ENCODE assay signal across 24 mouse cellular contexts in the genomic region with DNA sequence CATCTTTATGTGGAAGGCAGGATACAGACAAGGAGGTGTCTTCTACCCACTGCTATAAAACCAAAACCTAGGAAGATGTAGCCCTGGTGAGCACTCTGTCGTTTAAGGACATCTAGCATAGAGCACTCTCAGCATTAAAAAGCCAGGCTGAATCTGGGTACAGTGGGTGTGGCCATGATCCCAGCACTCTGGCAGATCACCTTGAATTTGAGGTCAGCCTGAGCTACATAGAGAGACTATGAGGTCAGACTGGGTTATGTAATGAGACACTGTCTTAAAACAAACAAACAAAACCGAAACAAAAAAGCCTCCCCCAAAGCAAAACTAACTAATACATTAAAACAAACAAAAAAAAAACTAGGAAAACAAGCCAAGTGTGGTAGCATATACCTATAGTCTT.
DNase-seq lines count a peak whose midpoint lies in the region; ATAC-seq and TF ChIP-seq lines count a peak whose summit lies in the region.
"Had no signal": no experiment of that assay in that cellular context is flagged by ENCODE, and none has a peak within 500 bp of the region (broad histone marks: within the 10 kb centered on the region; RNA-seq: fewer than 3 reads in every experiment).

No protein-coding gene starts in this region.

- no peak overlapping the region for H3K4me2 ChIP-seq in liver, embryonic 11.5 days
- H3K4me2 ChIP-seq: embryonic facial prominence, embryonic 15.5 days; forebrain, embryonic 15.5 days; heart, embryonic 13.5 days; hindbrain, embryonic 12.5 days had no signal

- WGBS in liver, adult 2 months = 35% methylated on average over 2 of the region's 2 CpGs
- WGBS in liver, embryonic 11.5 days = 75% methylated on average over 2 of the region's 2 CpGs

- no peak for ATAC-seq in liver, embryonic 11.5 days (replicated peaks; ENCODE audit: low FRiP score)
- ATAC-seq: CD4-positive, CD25-positive, alpha-beta regulatory T cell, adult 4 months; forebrain, embryonic 15.5 days; hindbrain, embryonic 16.5 days; inflammation-experienced regulatory T-cells, adult 6 months; intestine, postnatal 0 days; Patski had no signal

- TF ChIP-seq POLR2A in liver, adult 2 months (IDR thresholded peaks at IDR 0.05; ENCODE audit: extremely low read depth, insufficient read depth, low read length) = no peak

- no peaks in the 10 kb centered on the region for H3K9me3 ChIP-seq in liver, embryonic 11.5 days (ENCODE audit: control insufficient read depth, low read length)
- H3K9me3 ChIP-seq: embryonic facial prominence, embryonic 15.5 days; forebrain, embryonic 10.5 days; forebrain, embryonic 15.5 days; heart, embryonic 13.5 days; hindbrain, embryonic 12.5 days had no signal

- no peaks in the 10 kb centered on the region for H3K79me2 ChIP-seq in liver, adult 2 months (ENCODE audit: control insufficient read depth, insufficient read depth, low read length)

- no peak overlapping the region for H3K4me3 ChIP-seq in liver, adult 2 months (ENCODE audit: insufficient read depth, low read depth, low read length)
- no peak overlapping the region for H3K4me3 ChIP-seq in liver, embryonic 11.5 days (ENCODE audit: low read depth, low read length)
- no peak overlapping the region for H3K4me3 ChIP-seq in layer of hippocampus, adult 2 months
- H3K4me3 ChIP-seq: embryonic facial prominence, embryonic 15.5 days; erythroblast, embryonic 14.5 days; forebrain, embryonic 10.5 days; forebrain, embryonic 15.5 days; heart, embryonic 13.5 days; hindbrain, embryonic 12.5 days had no signal

- no peak for TF ChIP-seq CTCF in liver, adult 2 months (IDR thresholded peaks at IDR 0.05; ENCODE audit: low read depth, low read length)
- no peak for TF ChIP-seq CTCF in layer of hippocampus, adult 2 months (conservative IDR thresholded peaks at IDR 0.05)

- H3K27me3 ChIP-seq in liver, adult 2 months (ENCODE audit: control insufficient read depth, insufficient read depth, low read length) = no peaks in the 10 kb centered on the region
- H3K27me3 ChIP-seq in liver, embryonic 11.5 days (replicated peaks; ENCODE audit: control insufficient read depth, insufficient read depth, low read length) = no peaks in the 10 kb centered on the region
- H3K27me3 ChIP-seq: embryonic facial prominence, embryonic 15.5 days; forebrain, embryonic 15.5 days; hindbrain, embryonic 12.5 days; Patski had no signal

- DNase-seq in adrenal gland, adult (ENCODE audit: inconsistent age in 2 of 2, low spot score in 1 of 2) = peak; percentile 29 to 75
- DNase-seq in adrenal gland, postnatal 25 days = no peak
- peak; percentile 10 for DNase-seq in cerebellum, adult 11-12 months
- no peak for DNase-seq in cerebellum, postnatal 4 days (ENCODE audit: low spot score in 2 of 2)
- DNase-seq in liver, adult 2 months (ENCODE audit: extremely low read depth, low read depth, low spot score) = peak; percentile 57
- DNase-seq in liver, embryonic 11.5 days (ENCODE audit: low spot score) = no peak
- no peak for DNase-seq in layer of hippocampus, adult 2 months (ENCODE audit: low spot score in 2 of 2)
- DNase-seq: B cell, adult 2 months; cerebellum, adult 8-10 months; gastrocnemius, postnatal 36 days; heart, adult 11 months; heart, postnatal 36 days; kidney, adult 8-10 months had no signal

- 0 out of 2 replicates have a peak, but pooled peaks cover 2% of the 10 kb centered on the region for H3K4me1 ChIP-seq in liver, adult 2 months (ENCODE audit: control insufficient read depth, insufficient read depth, low read length)
- H3K4me1 ChIP-seq in liver, embryonic 11.5 days (replicated peaks; ENCODE audit: control insufficient read depth, insufficient read depth, low read length) = no peaks in the 10 kb centered on the region

- no peak overlapping the region for H3K27ac ChIP-seq in liver, adult 2 months (replicated peaks; ENCODE audit: insufficient read depth, low read depth, low read length)
- H3K27ac ChIP-seq in liver, embryonic 11.5 days (ENCODE audit: low read depth, low read length) = no peak overlapping the region
- H3K27ac ChIP-seq in layer of hippocampus, adult 2 months = no peak overlapping the region
- H3K27ac ChIP-seq: embryonic facial prominence, embryonic 15.5 days; forebrain, embryonic 10.5 days; forebrain, embryonic 15.5 days; heart, embryonic 13.5 days; hindbrain, embryonic 12.5 days had no signal

- no peaks in the 10 kb centered on the region for H3K36me3 ChIP-seq in liver, adult 2 months (ENCODE audit: control insufficient read depth, insufficient read depth, low read length)
- no peaks in the 10 kb centered on the region for H3K36me3 ChIP-seq in liver, embryonic 11.5 days (ENCODE audit: control insufficient read depth, insufficient read depth, low read length)
- H3K36me3 ChIP-seq: embryonic facial prominence, embryonic 15.5 days; forebrain, embryonic 10.5 days; forebrain, embryonic 15.5 days; heart, embryonic 13.5 days; hindbrain, embryonic 12.5 days had no signal

- H3K9ac ChIP-seq in liver, adult 2 months (ENCODE audit: low read depth, low read length) = no peak overlapping the region
- no peak overlapping the region for H3K9ac ChIP-seq in liver, embryonic 11.5 days (ENCODE audit: low read depth, low read length)
- H3K9ac ChIP-seq: embryonic facial prominence, embryonic 15.5 days; forebrain, embryonic 15.5 days; heart, embryonic 13.5 days; hindbrain, embryonic 12.5 days had no signal

Comparison
In these comparisons a context has a peak if more than half of its experiments do, and no peak if none do; other contexts are left out.
1. DNase-seq: peak in adrenal gland, adult (2 of 2), cerebellum, adult 11-12 months (single experiment) and liver, adult 2 months (single experiment); none in adrenal gland, postnatal 25 days (single experiment), cerebellum, postnatal 4 days (0 of 2), liver, embryonic 11.5 days (single experiment) and layer of hippocampus, adult 2 months (0 of 2).